Mouse (Mus musculus): ENCODE results near the gene Mapk8ip1. TPM values are rescaled to one million over a fixed set of nuclear protein-coding genes. Genes with fewer than 3 reads are reported as not detected.
A peak's percentile ranks its signal among the peaks of the same experiment; 100 is the strongest.

The Mapk8ip1 gene
- total RNA-seq, 2 experiments from 2014 or later, result 13.6 to 24.3 TPM

DNA sequence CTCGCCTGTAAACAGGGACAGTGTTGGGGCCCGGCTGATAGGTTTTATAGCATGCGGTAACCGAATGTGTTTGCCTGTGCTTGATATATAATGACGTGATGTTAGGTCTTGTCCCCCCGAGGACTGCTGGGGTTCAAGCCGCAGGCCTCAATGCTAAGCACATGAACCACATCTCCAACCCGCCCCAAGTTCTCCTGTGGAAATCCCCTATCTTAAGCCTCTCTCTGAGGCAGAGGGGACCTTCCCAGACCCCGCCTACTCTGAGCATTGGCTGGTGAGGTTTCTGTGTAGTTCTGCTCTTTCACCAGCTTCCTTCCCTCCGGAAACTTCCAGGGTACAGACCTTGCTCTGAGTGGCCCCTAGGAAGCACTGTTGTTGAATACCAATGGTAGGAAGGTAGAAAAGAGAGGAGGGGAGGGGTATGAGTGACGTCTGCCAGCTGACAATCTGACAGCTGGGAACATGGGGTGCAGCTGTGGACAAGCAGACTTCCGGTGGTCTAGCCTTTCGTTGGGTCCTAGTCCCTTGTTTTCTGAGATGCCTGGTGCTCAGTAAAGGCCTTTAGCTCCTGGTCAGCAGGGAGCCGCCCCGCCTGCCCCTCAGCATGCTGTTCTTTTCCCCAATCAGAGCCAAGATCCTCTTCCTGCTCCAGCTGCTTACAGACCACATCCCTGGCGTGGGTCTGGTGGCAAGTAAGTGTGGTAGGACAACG lies 21.1 kb downstream of the Mapk8ip1 start:
- DNase-seq, result no peak
- intact Hi-C loops (cut with DNase I; ENCODE audit: low total_unique reads), result no loop called here

DNA sequence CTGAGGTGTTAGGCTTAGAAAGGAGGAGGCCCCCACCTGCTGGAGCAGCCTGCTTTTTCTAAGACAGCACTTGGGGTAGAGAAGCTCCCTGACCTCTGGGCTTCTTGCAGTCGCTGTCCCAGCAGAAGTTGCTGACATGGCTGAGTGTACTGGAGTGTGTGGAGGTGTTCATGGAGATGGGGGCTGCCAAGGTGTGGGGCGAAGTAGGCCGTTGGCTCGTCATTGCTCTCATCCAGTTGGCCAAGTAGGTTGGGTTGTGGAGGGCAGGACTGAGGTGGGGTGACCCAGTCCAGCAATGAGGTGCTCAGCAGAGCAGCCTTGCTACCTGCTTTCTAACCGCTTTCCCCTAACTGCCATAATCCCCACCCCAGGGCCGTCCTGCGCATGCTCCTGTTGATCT lies 23.7 kb downstream of the Mapk8ip1 start:
- intact Hi-C loops (cut with DNase I; ENCODE audit: low total_unique reads), result no loop called here
- no peak for DNase-seq

DNA sequence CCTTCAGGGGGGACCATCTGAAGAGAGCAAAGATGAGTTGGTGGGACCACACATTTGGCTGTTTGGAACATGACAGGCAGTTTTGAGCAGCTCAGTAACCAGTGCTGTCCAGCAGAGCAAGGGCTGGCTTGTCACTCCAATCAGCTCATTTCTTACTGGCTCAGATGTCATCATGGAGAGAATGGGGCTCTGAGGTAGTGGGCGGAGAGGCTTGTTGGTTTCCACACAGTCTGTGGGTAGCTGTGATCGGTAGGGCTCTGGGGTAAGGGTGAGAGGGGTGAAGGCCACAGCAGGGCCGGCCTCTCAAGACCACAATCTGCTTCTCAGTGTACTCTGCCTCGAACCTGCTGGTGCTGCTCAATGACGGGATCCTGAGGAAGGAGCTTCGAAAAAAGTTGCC lies 24.8 kb downstream of the Mapk8ip1 start:
- intact Hi-C loops (cut with DNase I; ENCODE audit: low total_unique reads), result no loop called here
- no peak for DNase-seq

DNA sequence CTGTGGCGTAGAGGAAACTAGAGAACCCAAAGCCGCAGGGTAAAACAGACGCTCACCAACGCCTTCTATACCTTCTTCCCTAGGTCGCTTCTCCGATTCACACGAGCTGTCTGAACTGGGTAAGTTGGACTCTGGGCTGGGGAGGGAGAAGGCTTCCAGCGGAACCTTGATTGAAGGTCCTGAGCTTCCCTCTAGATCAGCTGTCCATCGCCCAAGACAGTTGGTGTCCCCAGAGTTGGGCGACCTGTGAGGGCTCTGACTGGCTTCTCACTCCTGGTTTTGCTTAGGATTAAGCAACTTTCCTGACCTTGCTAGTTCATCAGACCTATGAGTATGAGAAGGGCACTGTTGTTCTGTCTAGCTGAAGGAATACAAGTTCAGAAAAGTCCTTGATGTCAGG lies 25.3 kb downstream of the Mapk8ip1 start:
- intact Hi-C loops (cut with DNase I; ENCODE audit: low total_unique reads), result no loop called here
- DNase-seq, result no peak

DNA sequence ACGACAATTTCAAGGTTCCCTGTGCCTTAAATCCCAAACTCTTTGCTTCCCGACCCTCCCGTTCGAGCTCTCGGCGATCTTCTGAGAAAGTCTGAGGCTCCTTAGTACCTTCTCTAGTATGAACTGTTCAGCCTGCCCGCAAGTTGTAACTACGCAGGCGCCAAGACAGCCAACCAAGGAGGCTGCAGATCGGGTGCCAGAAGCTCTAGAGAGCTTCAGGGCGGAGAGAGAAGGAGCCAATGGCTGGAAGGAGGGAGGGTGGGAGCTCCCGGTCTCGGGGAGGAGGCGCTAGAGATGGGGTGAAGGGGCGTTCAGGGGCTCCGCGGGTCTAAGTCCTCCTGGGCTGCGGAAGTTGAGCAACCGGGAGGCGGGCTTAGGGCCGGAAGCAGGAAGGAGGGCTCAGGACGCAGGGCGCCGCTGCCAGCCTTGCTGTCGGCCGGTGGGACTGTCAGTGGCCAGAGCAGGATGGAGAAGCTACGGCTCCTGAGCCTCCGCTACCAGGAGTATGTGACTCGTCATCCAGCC lies 25.9 kb downstream of the Mapk8ip1 start:
- intact Hi-C loops (cut with DNase I; ENCODE audit: low total_unique reads), result no loop called here
- peak; percentile 96 for DNase-seq

DNA sequence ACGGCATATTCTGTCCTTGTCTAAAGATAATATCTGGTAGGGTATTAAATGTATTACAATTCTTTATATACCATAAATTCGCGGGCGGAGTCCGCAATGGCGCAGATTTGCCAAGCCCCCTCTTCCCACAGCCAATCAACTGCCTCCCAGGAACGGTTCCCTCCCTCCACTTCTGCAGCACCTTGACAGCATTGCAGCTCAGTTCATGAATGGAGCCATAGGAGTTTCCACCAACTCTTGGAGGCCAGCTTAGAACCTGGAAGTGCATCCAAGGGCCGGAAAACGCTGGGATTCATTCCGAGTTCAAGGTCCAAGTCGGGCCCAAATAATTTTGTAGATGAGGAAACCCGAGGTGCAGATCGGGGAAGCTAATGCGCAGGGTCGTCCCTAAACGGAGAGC lies 26.5 kb downstream of the Mapk8ip1 start, which contains the start of the genes Pex16 and Large2:
Gene Pex16 (plus strand): TSS at position 163 of the 400 bp plus-strand sequence.
Gene Large2 (minus strand): TSS at position 356 of the 400 bp plus-strand sequence.
- intact Hi-C loops (cut with DNase I; ENCODE audit: low total_unique reads), result loop anchor here (5.0 kb wide), 1 partner anchor 63 kb away; no protein-coding TSS in a partner anchor
- DNase-seq, result no peak

DNA sequence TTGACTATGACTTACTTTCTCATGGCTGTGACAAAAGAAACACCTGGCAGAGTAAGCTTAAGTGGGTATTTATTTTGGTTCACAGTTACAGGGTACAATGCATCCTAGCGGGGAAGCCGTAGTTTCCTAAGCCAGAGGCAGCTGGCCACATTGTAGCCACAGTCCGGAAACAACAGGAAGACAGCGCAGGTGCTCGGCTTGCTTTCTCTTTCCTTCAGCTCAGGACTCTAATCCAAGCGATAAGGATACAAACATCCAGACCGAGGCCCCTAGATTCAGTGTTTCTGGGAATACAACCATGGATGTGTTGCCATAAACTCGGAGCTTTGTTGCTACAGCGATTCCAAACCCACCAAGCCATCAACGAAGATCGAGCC lies 27.6 kb downstream of the Mapk8ip1 start:
- intact Hi-C loops (cut with DNase I; ENCODE audit: low total_unique reads), result loop anchor here (5.0 kb wide), 1 partner anchor 64 kb away; no protein-coding TSS in a partner anchor
- DNase-seq, result no peak

DNA sequence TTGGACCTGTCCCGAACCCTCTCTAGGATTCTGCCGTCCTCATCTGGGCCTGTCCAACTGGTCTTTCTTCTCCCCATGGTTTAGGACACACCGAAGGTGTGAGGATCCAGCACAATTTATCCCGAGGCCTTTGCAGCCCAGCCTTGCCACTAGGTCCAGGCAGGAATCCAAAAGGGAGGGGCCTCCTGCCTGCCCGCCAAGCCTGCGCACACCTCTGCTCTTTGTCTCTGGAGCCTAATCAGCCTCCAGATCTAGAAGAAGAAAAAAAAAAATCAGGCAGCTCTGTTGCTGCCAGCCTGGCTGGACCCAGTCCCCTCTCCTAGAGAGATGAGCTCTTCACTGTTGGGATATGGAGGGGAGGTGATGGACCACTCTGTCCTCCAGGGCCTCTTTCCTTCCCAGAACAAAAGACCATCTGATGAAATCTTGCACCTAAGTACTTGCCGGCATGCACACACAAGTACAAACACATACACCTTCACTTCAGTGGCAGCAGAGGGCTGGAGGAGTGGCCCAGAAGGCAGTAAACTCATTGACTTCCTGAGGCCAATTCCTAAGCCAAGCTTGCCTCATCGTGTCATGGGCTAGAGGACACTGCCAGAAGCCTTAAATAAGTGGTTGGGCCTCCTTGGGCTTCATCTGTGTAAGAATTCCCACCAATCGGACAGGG lies 28.2 kb downstream of the Mapk8ip1 start:
- intact Hi-C loops (cut with DNase I; ENCODE audit: low total_unique reads), result loop anchor here (5.0 kb wide), 1 partner anchor 64 kb away; no protein-coding TSS in a partner anchor
- no peak for DNase-seq

DNA sequence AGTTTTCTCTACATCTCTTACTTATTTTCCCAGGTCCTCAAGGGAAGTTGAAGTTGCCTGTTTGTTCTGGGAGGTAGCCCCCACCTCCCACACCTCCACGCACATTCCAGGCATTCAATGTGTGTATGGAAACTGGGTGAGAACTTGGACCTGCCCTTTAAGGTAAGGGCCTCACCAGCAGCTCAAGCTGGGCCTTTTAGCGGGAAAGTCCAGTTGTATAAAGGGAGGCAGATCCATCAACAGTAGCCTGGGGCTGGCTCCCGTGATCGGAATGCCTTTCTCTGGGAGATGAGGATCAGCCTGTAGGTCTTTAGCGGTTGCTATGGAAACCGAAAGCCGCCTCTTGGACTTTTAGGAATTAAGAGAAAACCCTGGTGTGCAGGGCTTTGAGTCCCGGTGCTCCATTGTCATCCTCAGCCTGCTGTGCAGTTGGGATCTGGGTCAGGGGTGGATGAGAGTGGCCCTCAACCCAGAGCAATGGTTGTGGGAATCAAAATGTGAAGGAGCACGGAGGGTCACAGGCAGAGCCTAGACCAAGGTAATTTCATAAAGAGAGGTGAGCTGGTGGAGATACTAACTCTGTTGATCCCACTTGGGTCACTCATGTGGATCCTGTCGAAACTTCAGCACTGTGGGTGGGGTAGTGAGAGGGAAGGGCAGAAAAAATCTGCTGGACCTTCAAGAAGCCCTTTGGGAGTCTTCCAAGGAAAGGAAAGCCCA lies 28.9 kb downstream of the Mapk8ip1 start:
- DNase-seq, result no peak
- intact Hi-C loops (cut with DNase I; ENCODE audit: low total_unique reads), result loop anchor here (5.0 kb wide), 1 partner anchor 65 kb away; no protein-coding TSS in a partner anchor

DNA sequence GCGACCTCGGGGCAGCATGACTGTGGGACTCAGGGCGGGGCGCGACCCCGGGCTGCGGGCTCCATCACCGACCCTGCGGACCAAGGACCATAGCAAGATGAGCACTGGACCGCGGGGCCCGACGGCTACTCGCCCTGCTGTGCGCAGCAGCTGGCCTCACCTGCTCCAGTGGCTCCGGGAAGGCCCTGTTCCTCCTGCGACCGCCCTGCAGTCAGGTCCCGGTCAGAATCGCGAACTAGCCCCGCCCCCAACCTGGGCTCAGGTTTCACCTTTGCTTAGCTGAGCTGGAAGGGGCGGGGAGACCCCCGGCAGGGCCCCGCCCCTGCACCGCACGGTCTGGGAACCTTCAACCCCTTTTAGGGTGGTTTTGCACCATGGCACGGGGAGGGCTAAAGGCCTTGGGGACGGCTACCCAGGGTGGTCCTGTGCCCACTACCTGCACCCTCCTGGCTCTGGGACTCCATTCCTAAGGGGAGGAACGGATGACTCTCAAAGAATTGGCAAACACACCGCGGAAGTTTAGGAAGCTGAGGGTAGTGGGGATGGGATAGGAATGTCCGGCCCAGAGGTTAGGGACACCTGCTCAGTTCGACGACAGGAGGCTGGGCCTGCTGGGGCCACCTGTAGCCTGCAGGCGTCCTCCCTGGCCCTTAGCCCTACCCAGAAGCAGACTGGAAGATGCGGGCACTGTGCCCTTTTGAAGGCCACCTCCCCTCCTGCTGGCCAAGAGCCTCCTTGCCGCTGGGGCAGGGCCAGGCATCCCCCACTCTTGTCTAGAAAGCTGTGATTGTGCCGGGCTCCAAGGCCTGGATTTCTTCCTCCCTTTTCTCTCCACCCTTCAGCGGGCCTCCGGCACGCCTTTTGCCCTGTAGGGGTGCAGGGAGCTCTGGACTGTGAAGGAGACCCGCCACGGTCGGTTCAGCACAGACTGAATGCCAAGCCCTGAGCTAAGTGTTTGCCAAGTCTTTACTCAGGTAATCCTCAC lies 29.9 kb downstream of the Mapk8ip1 start:
- intact Hi-C loops (cut with DNase I; ENCODE audit: low total_unique reads), result loop anchor here (5.0 kb wide), 1 partner anchor 66 kb away; no protein-coding TSS in a partner anchor
- DNase-seq, result no peak

DNA sequence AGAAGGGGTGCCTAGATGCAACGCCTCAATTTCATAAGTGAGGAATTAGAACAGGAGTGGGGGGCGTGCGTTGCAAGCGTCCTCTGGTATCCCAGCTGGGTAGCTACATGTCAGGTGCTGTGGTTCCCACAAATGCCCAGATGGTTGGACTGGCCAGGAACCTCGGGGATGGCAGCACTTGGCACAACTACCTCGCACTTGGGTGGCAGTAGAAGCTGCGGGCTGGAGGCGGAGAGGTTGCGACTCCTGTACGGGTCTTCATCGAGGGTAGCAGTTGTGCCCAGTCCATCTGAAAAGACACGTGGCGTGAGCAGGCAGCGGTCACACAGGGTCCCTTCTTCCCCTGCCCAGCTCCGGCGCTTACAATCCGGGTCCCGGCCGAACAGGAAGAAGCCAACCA lies 30.7 kb downstream of the Mapk8ip1 start:
- intact Hi-C loops (cut with DNase I; ENCODE audit: low total_unique reads), result loop anchor here (5.0 kb wide), 1 partner anchor 67 kb away; no protein-coding TSS in a partner anchor
- no peak for DNase-seq

DNA sequence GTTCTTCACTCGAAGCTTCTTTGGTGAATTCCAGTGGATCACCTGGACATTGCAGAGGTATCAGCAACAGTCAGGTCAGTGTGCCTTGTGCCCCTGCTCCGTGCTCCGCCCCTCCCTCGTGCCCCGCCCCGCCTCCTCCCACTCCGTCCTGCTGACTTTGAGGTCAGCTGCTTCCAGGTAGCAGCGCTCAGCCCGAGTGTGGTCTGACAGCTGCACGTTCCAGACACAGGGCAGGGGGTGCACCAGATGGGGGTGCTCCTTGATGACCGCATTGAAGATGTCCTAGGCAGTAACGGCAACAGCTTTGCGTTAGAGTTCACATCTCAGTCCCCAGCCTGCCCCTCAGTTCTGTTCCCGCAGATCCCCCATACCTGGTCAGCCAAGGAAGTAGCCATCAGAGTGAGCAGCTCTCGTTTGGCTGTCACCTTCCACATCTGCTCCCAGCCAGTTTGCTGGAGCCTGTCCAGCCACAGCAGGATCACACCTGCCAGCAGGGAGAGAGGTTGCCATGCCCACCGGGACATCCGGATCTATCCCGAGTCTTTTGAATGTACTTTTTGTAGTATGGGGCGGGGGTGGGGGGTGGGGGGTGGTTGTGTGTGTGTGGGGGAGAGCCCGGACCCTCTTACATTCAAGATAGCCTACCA lies 33.6 kb downstream of the Mapk8ip1 start:
- DNase-seq, result no peak
- intact Hi-C loops (cut with DNase I; ENCODE audit: low total_unique reads), result no loop called here

DNA sequence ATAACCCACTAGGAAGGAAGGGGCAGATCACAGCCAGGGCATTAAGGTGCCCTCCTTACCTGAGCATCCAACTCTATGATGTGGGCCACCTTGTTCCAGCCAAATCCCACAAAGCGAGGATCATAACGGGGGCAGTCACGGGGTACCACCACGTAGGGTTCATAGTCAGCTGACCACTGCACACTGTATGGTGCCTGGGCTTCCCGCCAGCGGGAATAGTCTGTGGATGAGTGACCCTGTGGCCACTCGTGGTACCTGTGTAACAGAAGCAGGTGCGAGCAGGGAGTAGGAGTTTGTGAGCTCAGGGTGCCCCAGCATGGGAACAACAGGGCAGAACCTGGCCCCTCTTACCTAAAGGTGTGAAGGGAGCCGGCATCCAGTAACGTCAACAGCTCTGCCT lies 35.5 kb downstream of the Mapk8ip1 start:
- intact Hi-C loops (cut with DNase I; ENCODE audit: low total_unique reads), result no loop called here
- no peak for DNase-seq

DNA sequence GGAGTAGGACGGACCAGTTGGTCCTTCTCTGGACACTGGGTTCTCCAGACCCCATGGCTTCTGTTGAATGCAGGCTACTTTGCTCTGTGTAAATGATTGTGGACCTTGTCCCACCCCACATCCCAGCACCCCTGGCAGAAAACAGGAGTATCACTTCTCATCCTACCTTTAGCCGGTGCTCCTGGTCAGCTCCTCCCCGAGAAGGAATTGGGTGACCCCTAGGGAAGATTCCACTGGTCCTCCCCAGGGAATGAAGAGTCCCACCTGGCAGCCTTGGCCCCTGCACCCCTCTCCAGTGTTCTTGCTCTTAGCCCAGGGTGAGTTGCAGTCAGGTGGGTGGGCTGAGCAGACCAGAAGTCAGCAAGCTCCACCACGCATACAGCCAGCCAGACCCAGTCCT lies 37.0 kb downstream of the Mapk8ip1 start:
- peak; percentile 2 for DNase-seq
- intact Hi-C loops (cut with DNase I; ENCODE audit: low total_unique reads), result no loop called here

DNA sequence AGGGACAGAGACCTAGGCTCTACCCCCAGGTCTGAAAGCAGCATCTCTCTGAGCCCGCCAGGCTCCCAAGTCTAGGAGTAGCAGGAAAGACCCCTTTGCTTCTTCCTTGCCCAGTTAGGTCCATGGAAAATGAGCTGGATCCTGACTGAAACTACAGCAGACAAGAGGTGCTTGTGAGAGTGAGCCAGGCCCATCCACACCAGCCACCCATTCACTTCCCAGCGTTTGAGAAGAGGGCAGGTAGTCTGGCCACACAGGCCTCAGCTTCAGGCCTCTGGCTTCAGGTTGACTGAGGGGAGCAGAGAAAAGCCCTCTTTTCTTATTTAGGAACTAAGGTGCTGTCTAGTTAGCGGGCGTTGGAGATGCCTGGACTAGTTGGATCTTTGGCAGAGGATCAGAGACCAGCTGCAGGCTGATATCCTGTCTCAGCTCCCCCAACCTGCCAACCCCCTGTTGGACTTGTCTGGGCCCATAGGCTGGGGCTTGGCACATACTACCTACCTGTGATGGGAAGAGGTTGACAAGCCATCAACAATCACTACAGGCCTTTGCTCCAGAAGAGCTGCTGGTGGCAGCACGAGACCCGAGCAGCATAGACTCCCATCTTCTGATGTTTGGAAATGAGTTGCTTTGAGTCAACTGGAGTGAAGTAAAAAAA lies 38.4 kb downstream of the Mapk8ip1 start:
- no peak for DNase-seq
- intact Hi-C loops (cut with DNase I; ENCODE audit: low total_unique reads), result no loop called here

DNA sequence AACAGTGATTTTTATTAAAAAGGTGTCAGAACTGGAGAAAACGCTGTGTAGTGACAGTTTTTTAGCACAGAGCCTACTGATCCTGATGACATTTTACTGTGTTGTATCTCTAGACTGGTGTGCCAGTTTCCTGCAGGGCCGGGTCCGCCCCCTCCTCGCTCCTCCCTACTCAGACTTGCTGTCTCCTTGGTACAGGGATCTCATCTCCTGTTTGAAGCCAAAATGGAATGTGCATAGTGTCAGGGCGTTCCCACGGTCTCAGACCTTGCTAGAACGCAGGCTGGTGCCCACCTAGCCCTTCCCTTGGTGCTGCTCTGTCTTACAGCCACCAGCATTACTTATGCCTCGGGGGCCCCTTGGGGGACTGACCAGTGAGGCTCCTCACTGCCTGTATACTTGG lies 39.3 kb downstream of the Mapk8ip1 start:
- no peak for DNase-seq
- intact Hi-C loops (cut with DNase I; ENCODE audit: low total_unique reads), result no loop called here

DNA sequence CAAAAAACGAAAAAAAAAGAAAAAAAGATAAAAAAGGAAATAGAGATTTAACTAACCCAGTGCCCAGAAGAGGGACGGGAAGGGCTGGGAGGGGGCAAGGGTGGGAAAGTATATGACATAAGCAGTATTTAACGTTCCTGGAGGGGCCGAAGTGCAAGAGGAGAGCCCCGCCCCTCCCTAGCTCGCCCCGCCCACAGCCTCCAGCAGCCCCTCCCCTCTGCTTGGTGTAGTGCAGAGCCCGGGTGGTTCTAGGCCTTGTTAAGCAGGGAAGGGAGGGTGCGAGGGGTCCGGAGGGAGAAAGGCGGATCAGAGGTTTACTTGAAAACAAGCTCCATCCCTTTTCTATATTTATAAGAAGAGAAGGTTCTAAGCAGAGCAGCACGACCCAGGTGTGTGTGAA lies 40.2 kb downstream of the Mapk8ip1 start:
- DNase-seq, result no peak
- intact Hi-C loops (cut with DNase I; ENCODE audit: low total_unique reads), result no loop called here
